ENCODE assay signal across 17 mouse cellular contexts in genomic region chr9:72708690-72709089, GRCm38 (mm10).
"Had no signal": no experiment of that assay in that cellular context is flagged by ENCODE, and none has a peak within 500 bp of the region (broad histone marks: within the 10 kb centered on the region; RNA-seq: fewer than 3 reads in every experiment).

No protein-coding gene starts in this region.

- H3K4me2 ChIP-seq: lung, embryonic 15.5 days; midbrain, embryonic 11.5 days; midbrain, embryonic 13.5 days; midbrain, embryonic 15.5 days; neural tube, embryonic 12.5 days; stomach, embryonic 15.5 days had no signal

- H3K9ac ChIP-seq: lung, embryonic 15.5 days; midbrain, embryonic 13.5 days; midbrain, embryonic 15.5 days; neural tube, embryonic 12.5 days; stomach, embryonic 15.5 days had no signal

- H3K27ac ChIP-seq: lung, embryonic 15.5 days; macrophage; midbrain, embryonic 13.5 days; midbrain, embryonic 15.5 days; neural tube, embryonic 12.5 days; stomach, embryonic 15.5 days; stomach, postnatal 0 days had no signal

- H3K27me3 ChIP-seq: lung, embryonic 15.5 days; megakaryocyte, embryonic 14.5 days; midbrain, embryonic 13.5 days; midbrain, embryonic 15.5 days; neural tube, embryonic 12.5 days; stomach, embryonic 15.5 days had no signal

- H3K4me3 ChIP-seq: lung, embryonic 15.5 days; megakaryocyte, embryonic 14.5 days; midbrain, embryonic 13.5 days; midbrain, embryonic 15.5 days; neural tube, embryonic 12.5 days; stomach, embryonic 15.5 days had no signal

- DNase-seq: lung, adult 2 months; lung, postnatal 14 days; lung, postnatal 36 days; right cerebral cortex, postnatal 14 days; thymus, adult 2 months; thymus, postnatal 25 days; thymus, postnatal 4 days had no signal

- H3K9me3 ChIP-seq: lung, embryonic 15.5 days; megakaryocyte, embryonic 14.5 days; midbrain, embryonic 13.5 days; midbrain, embryonic 15.5 days; neural tube, embryonic 12.5 days; stomach, embryonic 15.5 days had no signal

- H3K4me1 ChIP-seq: lung, embryonic 15.5 days; midbrain, embryonic 13.5 days; midbrain, embryonic 15.5 days; neural tube, embryonic 12.5 days had no signal

- ATAC-seq: lung, postnatal 0 days; midbrain, embryonic 13.5 days; midbrain, embryonic 15.5 days had no signal
